Mouse (Mus musculus) olfactory bulb, adult 2 months (tissue): ENCODE results near the gene Crcp. TPM values are rescaled to one million over a fixed set of nuclear protein-coding genes. Genes with fewer than 3 reads are reported as not detected.

ENCODE experiments used
- H3K27ac ChIP-seq: fragments of 200-500 bp; 2 replicates; pipeline ENCODE4 v1.5.1; 2012; ENCODE audit warnings: low read depth, low read length; ENCODE audit not compliant: insufficient read depth
- H3K4me1 ChIP-seq: fragments of 200-500 bp; 2 replicates; pipeline ENCODE4 v1.6.1; 2012; ENCODE audit warnings: low read length; ENCODE audit not compliant: control insufficient read depth, insufficient read depth
- H3K4me3 ChIP-seq: fragments of 200-500 bp; 2 replicates; pipeline ENCODE4 v1.5.1; 2012; ENCODE audit warnings: mild to moderate bottlenecking, low read depth, low read length, moderate library complexity; ENCODE audit not compliant: insufficient read depth
- CTCF ChIP-seq: fragments of 200-500 bp; IDR thresholded peaks from 2 replicates; pipeline ENCODE4 v1.5.1; 2012; ENCODE audit warnings: low read depth, mild to moderate bottlenecking, low read length, moderate library complexity; ENCODE audit not compliant: insufficient read depth
- POLR2A ChIP-seq: fragments of 200-500 bp; IDR thresholded peaks from 2 replicates; pipeline ENCODE4 v1.6.1; 2012; ENCODE audit warnings: mild to moderate bottlenecking, low read depth, low read length, moderate library complexity; ENCODE audit not compliant: insufficient read depth
- WGBS: fragments of 180-500 bp; shearing (Covaris S2); methylation state at CpG from one replicate; pipeline ENCODE4 v1.1.7; 2018; 5-methylcytosine and 5-hydroxymethylcytosine counted together
- polyA plus RNA-seq: library from polyadenylated mRNA; stranded (reverse); fragments of >200 nt; gene quantifications from 2 replicates; pipeline ENCODE4 v1.2.4, GENCODE M21; 2012; ENCODE audit warnings: low replicate concordance; ENCODE audit not compliant: missing spikeins, insufficient read depth, insufficient read length

Crcp gene
- polyA plus RNA-seq, 1 experiment: not detected

DNA sequence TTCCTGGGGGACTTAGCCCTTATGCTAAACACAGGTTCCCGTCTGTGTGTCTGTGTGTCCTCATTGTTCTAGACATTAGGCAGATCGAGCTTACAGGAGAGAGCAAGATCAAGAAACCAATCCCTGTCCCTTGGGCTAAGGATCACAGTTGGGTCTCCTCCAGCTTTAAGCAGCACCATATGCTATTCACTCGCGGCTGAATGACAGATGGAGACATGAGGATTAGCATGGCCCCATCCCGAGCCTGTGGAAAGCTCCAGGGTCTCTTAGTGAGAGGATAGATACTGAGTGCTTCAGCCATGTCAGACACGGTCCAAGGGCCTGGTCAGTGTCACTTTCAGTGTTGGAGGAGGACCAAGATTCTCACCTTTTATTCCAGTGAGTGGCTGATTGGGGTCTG is 21.3 kb downstream of the Crcp start:
- no peak overlapping the region for H3K27ac ChIP-seq
- 77% methylated on average over 6 of the region's 6 CpGs for WGBS

DNA sequence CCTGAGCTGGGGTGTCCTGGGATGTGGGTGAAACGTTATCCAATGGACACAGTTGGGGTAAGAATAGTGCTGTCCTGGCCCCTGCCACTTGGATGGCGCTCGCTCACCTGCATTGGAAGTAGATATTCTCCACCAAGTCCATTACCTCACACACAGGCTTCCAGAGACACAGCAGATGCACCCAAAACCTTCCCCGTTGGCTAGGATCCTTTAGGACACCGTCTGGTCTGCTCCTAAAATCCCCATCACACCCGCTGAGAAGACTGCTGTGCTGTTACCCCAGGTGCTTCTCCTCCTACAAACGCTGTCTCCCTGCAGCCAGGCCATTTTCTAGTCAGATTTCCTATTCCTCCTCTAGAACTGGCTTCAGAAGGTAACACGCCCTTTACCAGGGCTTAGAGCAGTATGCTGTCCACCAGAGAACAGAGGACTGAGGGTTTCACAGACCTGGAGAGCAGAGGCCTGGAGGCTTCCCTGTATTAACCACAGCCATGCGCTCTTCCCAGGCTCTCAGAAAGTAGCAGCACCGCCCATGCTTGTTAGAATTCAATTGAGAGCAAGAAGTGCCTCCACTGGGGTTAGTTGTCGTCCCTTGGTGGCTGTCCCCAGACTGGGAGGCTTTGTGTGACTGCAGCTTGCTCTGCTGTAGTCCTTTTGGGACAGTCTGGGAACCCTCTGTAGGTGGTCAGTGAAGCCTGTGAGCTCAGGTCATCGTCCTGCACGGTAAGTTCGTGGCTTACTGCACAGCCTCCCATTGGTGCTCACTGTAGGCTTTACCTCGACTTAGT is 22.2 kb downstream of the Crcp start:
- Histone ChIP-seq H3K4me1 (peaks cover 15% of the 10 kb centered on the region), H3K4me3 (no peak overlapping the region), H3K27ac (no peak overlapping the region)
- WGBS: 87% methylated on average over 15 of the region's 15 CpGs
- no peak for TF ChIP-seq POLR2A
- no peak for TF ChIP-seq CTCF

More for the DNA sequence above, 21.3 kb downstream of the Crcp start:
- no peak for TF ChIP-seq CTCF
- TF ChIP-seq POLR2A: no peak
- peaks cover 15% of the 10 kb centered on the region for H3K4me1 ChIP-seq
- H3K4me3 ChIP-seq: no peak overlapping the region

DNA sequence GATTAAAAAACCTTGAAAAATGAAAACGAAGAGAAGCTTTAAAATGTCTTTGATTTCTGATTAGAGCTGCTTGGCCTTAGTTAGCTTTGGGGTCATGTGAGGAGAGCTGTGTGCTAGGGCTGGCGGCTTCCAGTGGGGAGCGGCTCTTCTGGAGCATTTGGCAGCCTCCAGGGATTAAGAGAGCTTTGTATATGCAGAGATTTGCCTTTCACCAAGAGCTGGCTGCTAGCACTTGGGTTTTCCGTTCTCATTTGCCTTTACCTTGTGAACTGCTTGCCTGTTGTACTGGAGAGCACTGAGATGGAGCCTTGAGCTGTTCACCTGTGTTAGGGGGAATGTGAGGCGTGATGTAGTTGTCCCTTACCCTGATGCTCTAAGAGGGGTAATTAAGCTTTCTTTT is 23.4 kb downstream of the Crcp start:
- TF ChIP-seq CTCF: no peak
- no peak for TF ChIP-seq POLR2A
- 17% methylated on average over 5 of the region's 5 CpGs for WGBS
- Histone ChIP-seq H3K4me1 (peaks cover 15% of the 10 kb centered on the region), H3K4me3 (no peak overlapping the region), H3K27ac (no peak overlapping the region)

DNA sequence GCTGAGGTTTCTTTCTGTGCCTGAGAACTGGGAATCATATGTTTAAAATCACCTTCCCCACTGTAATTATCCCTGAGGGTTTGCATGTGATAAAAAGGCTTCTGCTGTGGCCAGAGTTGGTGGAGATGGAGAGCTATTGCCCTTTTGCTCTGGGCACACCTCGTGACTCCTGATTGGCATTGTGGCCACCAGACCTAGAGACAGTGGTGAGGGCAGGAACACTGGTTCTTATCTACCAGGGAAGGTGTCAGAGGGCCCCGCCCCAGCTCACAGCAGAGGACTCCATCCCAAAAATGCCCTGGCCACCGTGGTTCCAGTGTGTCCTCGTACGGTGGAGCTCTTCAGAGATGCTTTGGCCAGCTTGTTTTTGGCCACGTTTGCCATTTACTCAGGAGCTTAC is 23.9 kb downstream of the Crcp start:
- WGBS: 81% methylated on average over 6 of the region's 6 CpGs
- no peak overlapping the region for H3K27ac ChIP-seq
- no peak for TF ChIP-seq POLR2A
- TF ChIP-seq CTCF: no peak
- peaks cover 15% of the 10 kb centered on the region for H3K4me1 ChIP-seq
- no peak overlapping the region for H3K4me3 ChIP-seq

DNA sequence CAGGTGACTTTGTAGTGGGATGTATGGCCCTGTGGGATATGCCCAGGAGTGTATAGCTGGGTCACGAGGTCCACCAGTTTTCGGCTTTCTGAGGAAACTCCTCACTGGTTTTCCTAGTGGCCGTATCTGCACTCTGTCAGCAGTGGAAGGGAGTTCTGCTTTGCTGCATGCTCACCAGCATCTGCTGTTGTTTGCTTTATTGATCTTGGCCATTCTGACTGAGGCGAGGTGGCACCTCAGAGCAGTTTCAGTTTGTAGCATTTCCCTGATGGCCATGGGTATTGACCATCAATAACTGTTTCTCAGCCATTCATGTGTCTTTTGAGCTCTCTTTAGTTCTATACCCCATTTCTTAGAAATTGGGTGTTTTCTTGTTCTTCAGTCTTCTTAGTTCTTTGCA is 26.6 kb downstream of the Crcp start:
- 96% methylated on average over 4 of the region's 4 CpGs for WGBS
- TF ChIP-seq CTCF: no peak
- TF ChIP-seq POLR2A: no peak

DNA sequence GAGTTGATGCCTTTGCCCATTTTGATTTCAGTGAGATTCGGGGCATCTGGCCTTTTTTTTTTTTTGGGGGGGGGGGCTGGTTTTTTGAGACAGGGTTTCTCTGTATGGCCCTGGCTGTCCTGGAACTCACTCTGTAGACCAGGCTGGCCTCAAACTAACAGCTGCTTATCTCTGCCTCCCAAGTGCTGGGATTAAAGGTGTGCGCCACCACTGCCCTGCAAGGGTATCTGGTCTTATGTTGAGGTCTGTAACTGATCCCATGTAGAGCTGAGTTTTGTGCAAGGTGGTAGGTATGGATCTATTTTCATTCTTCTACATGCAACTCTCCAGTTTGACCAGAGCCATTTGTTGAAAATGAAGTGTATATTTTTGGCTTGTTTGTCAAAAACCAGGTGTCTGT is 27.2 kb downstream of the Crcp start:
- 90% methylated on average over 2 of the region's 2 CpGs for WGBS
- H3K4me3 ChIP-seq: no peak overlapping the region
- H3K27ac ChIP-seq: no peak overlapping the region
- H3K4me1 ChIP-seq: peaks cover 4% of the 10 kb centered on the region
- TF ChIP-seq POLR2A (no peak), CTCF (no peak)

More for the DNA sequence above, 26.6 kb downstream of the Crcp start:
- peaks cover 4% of the 10 kb centered on the region for H3K4me1 ChIP-seq
- no peak overlapping the region for H3K27ac ChIP-seq
- no peak overlapping the region for H3K4me3 ChIP-seq

DNA sequence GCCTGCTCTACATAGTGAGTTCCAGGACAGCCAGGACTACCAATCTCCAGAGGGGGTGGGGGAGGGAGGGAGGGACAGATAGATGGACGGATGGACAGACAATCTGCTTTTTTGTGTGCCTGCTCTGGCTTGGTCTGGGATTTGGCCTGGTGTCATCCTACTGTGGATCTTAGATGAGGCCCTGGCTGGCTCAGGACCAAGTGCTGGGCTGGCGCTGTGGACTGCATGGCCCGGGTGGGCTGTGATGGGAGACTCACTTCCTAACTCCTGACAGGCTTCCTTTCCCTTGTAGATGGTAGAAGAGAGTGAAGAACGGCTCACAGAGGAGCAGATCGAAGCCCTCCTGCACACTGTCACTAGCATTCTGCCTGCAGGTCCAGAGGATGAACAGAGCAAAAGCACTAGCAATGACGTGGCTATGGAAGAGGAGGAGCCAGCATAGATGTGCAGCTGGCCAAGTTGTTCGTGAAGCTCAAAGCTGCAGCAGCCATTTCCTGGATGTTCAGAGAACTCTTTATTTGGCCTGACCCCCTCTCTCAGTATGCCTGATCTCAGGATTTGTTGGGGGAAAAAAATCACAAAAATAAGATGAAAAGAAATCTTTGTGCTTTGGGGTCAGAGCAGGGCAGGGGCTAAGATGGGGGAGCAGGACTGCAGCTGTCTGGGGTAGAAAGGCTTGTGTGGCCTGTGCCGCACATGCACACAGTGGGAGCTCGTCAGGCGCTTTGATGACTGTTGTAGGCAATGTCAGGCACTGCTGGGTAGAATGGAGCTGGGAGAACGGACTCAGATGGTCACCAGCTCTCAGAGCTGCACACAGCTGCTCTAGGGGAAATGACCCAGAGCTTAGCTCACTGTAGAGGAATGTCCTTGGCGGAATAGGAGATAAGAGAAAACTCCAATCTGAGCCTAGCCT is 30.6 kb downstream of the Crcp start:
- Histone ChIP-seq H3K4me3 (no peak overlapping the region), H3K4me1 (no peaks in the 10 kb centered on the region), H3K27ac (no peak overlapping the region)
- TF ChIP-seq POLR2A: no peak
- TF ChIP-seq CTCF: no peak
- 67% methylated on average over 12 of the region's 12 CpGs for WGBS

DNA sequence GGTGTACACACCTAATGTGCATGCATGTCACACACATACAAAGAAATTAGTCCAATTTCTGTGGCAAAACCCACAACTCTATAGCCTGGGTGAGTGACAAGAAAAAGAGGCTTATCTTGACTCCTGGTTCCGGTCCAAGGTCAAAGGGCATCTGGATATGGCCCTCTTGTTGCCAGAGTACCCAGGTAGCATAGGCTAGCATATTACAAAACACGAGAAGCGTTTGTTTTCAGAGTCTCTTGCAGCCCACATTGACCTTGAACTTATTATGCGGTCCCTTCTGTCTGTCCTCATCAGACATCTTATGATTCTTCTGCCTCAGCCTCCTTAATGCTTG is 31.2 kb downstream of the Crcp start:
- Histone ChIP-seq H3K4me1 (no peaks in the 10 kb centered on the region), H3K4me3 (no peak overlapping the region), H3K27ac (no peak overlapping the region)
- WGBS: 93% methylated on average over 4 of the region's 4 CpGs
- TF ChIP-seq POLR2A: no peak
- no peak for TF ChIP-seq CTCF

DNA sequence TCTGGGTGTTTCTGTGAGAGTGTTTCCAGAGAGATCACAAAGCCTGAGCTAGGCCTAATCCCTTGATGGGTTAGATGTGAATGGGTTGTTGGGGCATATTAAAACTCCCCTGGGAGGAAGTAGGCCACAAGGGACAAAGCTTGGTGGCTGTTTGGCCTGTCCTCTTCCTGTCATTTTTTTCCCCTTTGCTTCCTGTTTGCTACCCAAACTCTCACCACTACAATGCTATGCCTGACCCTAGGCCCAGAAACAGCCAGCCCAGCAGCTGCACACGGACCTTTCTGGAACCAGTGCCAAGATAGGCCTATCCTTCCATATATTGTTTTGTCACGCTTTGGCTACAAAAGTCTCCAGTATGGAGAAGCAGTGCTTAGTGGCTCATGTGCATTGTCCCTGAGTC is 33.0 kb downstream of the Crcp start:
- Histone ChIP-seq H3K27ac (no peak overlapping the region), H3K4me3 (no peak overlapping the region), H3K4me1 (no peaks in the 10 kb centered on the region)
- 69% methylated on average over 2 of the region's 2 CpGs for WGBS
- no peak for TF ChIP-seq POLR2A
- no peak for TF ChIP-seq CTCF
